Mouse (Mus musculus): Measurements from ENCODE around the gene Esr1.

The Esr1 gene

GRCm38 (mm10) chr10:4983919-4984318 is 372.5 kb downstream of the Esr1 start:
- DNase-seq (ENCODE audit: low read depth, low spot score), result no peak

- no peak for DNase-seq (ENCODE audit: low read depth, low spot score)
These were observed 382.4 kb downstream of the Esr1 start for GRCm38 (mm10) chr10:4993802-4994201.

DNA sequence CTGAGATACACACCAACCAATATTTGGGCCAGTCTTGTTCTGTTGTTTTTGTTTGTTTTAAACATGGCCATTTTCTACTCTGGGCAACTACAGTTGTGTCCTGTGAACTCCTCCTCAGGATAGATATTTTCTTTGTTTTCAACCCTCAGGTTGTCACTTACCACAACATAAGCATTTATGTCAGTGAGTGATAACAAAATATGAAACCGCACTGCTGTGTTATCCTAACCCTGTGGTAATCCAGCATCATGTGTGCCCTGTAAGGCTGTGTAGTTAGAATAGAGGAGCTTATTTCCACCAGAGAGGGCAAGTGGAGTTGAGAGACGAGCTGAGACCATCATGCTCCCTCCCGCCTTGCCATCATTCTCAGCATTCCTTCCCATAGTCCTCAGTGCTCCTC is 385.2 kb downstream of the Esr1 start:
- DNase-seq (ENCODE audit: low read depth, low spot score), result no peak

DNA sequence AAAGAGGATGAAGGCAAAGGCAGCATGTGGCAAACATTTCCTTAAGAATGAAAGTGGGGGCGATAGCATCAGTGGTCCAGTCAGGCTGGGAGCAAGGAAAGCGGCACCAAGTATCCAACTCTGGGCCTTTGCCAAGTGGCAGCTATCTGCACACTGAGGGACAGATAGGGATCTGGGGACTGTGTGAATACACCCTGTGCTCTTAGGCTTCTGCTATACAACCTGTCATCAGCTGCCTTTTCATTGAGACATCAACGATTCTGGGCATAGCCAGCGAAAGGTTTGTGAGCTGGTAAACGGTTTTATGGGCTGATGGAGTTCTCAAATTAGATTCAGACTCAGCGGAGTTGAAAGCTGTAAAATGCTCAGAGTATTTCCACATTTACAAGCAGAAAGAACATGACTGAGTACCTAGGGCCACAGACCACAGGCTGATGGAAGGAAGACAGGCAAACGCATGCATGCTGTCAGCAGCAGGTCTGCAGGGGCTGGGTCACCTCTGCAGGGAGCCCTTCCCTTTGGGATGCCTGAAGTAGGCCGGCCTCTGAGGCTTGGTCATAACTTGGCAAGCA is 397.5 kb downstream of the Esr1 start:
- no peak for DNase-seq (ENCODE audit: low read depth, low spot score)

- DNase-seq (ENCODE audit: low read depth, low spot score), result no peak
These were observed 400.6 kb downstream of the Esr1 start for GRCm38 (mm10) chr10:5012004-5012403.

- no peak for DNase-seq (ENCODE audit: low read depth, low spot score)
These were observed 403.6 kb downstream of the Esr1 start for GRCm38 (mm10) chr10:5014976-5015375.

DNA sequence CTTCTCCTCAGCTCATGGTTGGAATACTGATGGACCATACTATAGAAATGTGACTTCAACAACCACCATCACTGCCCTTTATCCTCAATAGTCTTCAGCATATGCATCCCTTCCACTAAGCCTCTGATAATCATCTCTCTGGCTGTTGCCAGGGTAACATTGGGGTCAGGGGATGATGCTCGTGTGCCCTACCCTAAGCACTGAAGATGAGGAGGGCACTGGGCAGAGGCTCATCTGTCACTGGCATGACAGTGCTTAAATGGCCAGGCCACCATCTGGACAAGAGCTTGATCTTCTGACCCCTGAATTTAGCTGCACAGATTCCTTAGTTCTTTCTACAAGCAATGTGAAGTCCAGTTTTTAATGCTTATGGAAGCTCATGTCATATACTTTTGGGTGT is 405.8 kb downstream of the Esr1 start:
- no peak for DNase-seq (ENCODE audit: low read depth, low spot score)

GRCm38 (mm10) chr10:5025906-5026305 is 414.5 kb downstream of the Esr1 start:
- no peak for DNase-seq (ENCODE audit: low read depth, low spot score)

GRCm38 (mm10) chr10:5027208-5027607 is 415.8 kb downstream of the Esr1 start:
- no peak for DNase-seq (ENCODE audit: low read depth, low spot score)

- DNase-seq (ENCODE audit: low read depth, low spot score), result no peak
These were observed 416.9 kb downstream of the Esr1 start for GRCm38 (mm10) chr10:5028301-5028700.

- DNase-seq (ENCODE audit: low read depth, low spot score), result no peak
These were observed 417.8 kb downstream of the Esr1 start for GRCm38 (mm10) chr10:5029161-5029560.

DNA sequence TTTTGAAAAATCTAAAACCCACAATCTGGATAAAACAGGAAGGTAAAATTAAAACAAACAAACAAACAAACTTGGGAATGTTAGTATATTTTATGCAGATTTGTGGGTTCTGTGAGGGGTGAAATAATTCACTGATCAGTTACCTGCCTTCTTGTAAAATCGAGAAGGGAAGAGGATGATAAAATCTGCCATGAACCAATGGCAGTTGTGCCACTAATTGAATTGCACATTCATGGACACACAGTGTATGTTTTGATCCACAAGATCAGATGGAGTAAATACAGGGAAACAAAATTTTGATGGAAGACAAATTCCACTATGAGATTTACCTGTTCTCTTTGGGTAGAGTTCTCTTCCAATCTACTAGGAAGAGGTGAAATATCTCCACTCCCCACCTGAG is 418.5 kb downstream of the Esr1 start:
- DNase-seq (ENCODE audit: low read depth, low spot score), result no peak

GRCm38 (mm10) chr10:5032192-5033048 is 421.0 kb downstream of the Esr1 start:
- no peak for DNase-seq (ENCODE audit: low read depth, low spot score)

GRCm38 (mm10) chr10:5041254-5041653 is 429.9 kb downstream of the Esr1 start:
- DNase-seq (ENCODE audit: low read depth, low spot score), result no peak

DNA sequence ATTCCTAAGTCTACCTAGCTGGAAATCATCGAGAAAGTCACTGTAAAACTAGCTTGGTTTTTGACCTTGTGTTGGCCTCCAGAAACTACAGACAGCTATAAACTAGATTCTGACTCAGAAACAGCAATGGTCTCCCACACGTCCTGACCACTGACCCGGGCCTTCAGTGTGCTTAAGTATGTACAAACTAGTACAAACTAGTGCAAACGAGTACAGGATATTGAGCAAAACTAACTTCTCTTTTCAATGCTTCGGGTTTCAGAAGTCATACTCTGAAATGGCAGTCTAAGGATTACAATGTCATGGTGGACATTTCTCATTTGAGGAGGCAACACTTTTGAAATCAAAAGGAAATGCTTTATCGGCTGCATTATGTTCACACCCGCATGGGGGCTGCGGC is 433.1 kb downstream of the Esr1 start:
- DNase-seq (ENCODE audit: low read depth, low spot score), result no peak

- no peak for DNase-seq (ENCODE audit: low read depth, low spot score)
These were observed 433.8 kb downstream of the Esr1 start for GRCm38 (mm10) chr10:5045213-5045612.

DNA sequence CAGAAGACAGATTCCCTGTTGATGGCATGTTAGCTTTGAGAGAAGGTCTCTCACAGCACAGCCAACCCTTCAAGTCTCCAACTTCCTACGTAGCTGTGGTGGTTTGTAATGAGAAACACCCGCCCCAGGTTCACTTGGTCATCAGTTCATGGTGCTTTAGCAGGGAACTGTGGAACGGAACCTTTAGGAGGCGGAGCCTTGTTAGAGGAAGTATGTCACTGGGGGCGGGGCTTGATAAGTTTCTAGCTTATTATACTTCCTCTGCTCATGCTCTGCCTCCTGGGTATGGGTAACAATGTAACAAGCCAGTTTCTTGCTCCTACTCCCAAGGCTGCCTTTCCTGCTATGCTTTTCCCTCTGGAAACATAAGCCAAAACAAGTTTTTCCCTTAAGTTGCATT is 434.3 kb downstream of the Esr1 start:
- DNase-seq (ENCODE audit: low read depth, low spot score), result no peak
